Mouse (Mus musculus) naive thymus-derived CD4-positive, alpha-beta T cell, adult 2 months (primary cell): ENCODE data around the gene Fam234a.

Experiments used
- DNase-seq: peaks from one replicate; pipeline ENCODE4 v3.0.0-alpha.2; 2011; ENCODE audit warnings: low read depth

The Fam234a gene

DNA sequence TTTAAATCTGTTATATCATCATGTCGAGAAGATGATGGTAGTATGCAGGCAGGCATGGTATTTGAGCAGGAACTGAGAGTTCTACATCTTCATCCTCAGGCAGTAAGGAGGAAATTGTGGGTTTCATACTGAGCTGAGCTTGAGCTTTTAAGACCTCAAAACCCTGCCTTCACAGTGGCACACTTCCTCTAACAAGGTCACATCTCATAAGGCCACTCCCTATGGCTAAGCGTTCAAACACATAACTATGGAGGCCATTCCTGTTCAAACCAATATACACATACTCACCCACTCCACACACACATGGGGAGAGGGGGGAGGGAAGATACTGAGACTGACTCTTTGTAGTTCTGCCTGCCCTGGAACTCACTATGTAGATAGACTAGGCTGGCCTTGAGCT, 76.0 kb downstream of the Fam234a start:
- peak; percentile 85 for DNase-seq

DNA sequence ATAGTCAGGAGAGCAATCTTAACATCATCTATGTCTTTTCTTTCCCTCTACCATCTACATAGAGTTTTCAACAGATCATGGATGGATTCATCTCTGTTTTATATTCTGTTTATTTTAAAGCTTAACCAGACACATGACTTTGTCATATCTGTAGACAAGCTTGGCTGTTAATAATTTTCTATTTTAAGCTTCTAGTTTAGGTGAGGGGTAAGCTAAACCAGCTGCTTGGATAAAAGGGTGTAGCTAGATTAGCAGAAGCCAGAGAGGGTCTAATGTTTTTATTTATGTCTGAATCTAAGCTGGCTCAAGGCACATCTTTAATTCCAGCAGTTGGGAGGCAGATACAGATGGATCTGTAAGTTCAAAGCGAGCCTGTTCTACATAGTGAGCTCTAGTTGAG, 81.3 kb downstream of the Fam234a start:
- DNase-seq: no peak
